Mouse (Mus musculus) CD8-positive naive resting alpha-beta T cell, adult 2 months (primary cell): ENCODE data around the gene Sv2a.
"Not testable (repeated sequence)": the region's sequence is repeated elsewhere in the genome, so short reads cannot be mapped to it uniquely, and the experiment has no call there.

Source experiments
- DNase-seq, 2 experiments: peaks; one replicate each; pipeline ENCODE4 v3.0.0; 2022; ENCODE audit warnings: low read depth in 2 of 2, low spot score in 2 of 2

The Sv2a gene

GRCm38 (mm10) chr3:96220131-96220764 is 39.3 kb downstream of the Sv2a start:
- not testable (repeated sequence) for DNase-seq

- DNase-seq: peak; percentile 71 to 78
These were observed 40.1 kb downstream of the Sv2a start, which contains the start of the genes Hist2h2ac and Hist2h2be for GRCm38 (mm10) chr3:96220765-96221639. Gene Hist2h2ac (minus strand): TSS chr3:96220880. Gene Hist2h2be (plus strand): TSS chr3:96221119.

GRCm38 (mm10) chr3:96221640-96222038 is 40.7 kb downstream of the Sv2a start:
- peak in 1 of 2 experiments; percentile 22 for DNase-seq

- DNase-seq: no peak
These were observed 41.8 kb downstream of the Sv2a start for GRCm38 (mm10) chr3:96222774-96223173.

GRCm38 (mm10) chr3:96225421-96225820 is 44.5 kb downstream of the Sv2a start:
- DNase-seq: no peak

GRCm38 (mm10) chr3:96226695-96227648 is 46.0 kb downstream of the Sv2a start:
- no peak for DNase-seq

- DNase-seq: no peak
These were observed 47.9 kb downstream of the Sv2a start for GRCm38 (mm10) chr3:96228828-96229227.

- no peak for DNase-seq
These were observed 49.5 kb downstream of the Sv2a start for GRCm38 (mm10) chr3:96230404-96230803.

GRCm38 (mm10) chr3:96230910-96231757 is 50.2 kb downstream of the Sv2a start:
- no peak for DNase-seq

- no peak for DNase-seq
These were observed 50.8 kb downstream of the Sv2a start for GRCm38 (mm10) chr3:96231758-96232120.

GRCm38 (mm10) chr3:96234914-96235313 is 54.0 kb downstream of the Sv2a start:
- DNase-seq: peak in 1 of 2 experiments; percentile 35

GRCm38 (mm10) chr3:96235836-96236235 is 54.9 kb downstream of the Sv2a start:
- no peak for DNase-seq

- DNase-seq: no peak
These were observed 55.9 kb downstream of the Sv2a start for GRCm38 (mm10) chr3:96236834-96237334.

- DNase-seq: no peak
These were observed 56.5 kb downstream of the Sv2a start for GRCm38 (mm10) chr3:96237335-96237903.

- no peak for DNase-seq
These were observed 57.1 kb downstream of the Sv2a start for GRCm38 (mm10) chr3:96237904-96238511.

GRCm38 (mm10) chr3:96238954-96239793 is 58.2 kb downstream of the Sv2a start, which contains the start of gene Hist2h3c2:
Gene Hist2h3c2 (minus strand): TSS chr3:96239127.
- DNase-seq: peak in 1 of 2 experiments; percentile 37

GRCm38 (mm10) chr3:96239949-96240798 is 59.2 kb downstream of the Sv2a start, which contains the start of gene Hist2h2aa2:
Gene Hist2h2aa2 (minus strand): TSS chr3:96240276.
- DNase-seq: peak; percentile 81 to 82
